Mouse (Mus musculus) ovary, adult 18-20 months (tissue): ENCODE data around the gene Olfr1324.
"Not testable (repeated sequence)": the region's sequence is repeated elsewhere in the genome, so short reads cannot be mapped to it uniquely, and the experiment has no call there.

Experiments used
- DNase-seq: peaks from one replicate; pipeline ENCODE4 v3.0.0; 2022; ENCODE audit warnings: low spot score, mixed read lengths

Gene Olfr1324

DNA sequence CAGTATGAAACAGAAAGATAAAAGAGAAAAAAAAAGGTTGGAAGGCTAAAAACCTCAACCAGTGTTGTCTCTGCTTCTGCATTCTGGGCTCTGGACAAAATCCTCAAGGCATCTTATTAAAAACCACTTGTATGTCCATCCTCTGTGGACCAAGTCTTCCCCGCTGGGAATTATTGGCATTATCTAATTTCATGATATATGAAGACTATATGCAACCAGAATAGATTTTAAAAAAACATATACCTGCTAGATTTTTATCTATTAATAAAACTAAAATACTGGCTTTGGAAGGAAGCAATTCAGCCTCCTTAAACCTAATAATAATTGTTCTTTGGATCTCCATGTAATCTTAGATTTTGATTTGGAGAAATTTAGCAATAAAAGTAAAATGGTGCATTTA, at the start of gene Olfr1324:
TSS of gene Olfr1324 (minus strand) at position 101 of the 400 bp plus-strand sequence.
- DNase-seq: no peak

- DNase-seq: not testable (repeated sequence)
These were observed 42.0 kb upstream of the Olfr1324 start for GRCm38 (mm10) chrX:50470341-50470740.

DNA sequence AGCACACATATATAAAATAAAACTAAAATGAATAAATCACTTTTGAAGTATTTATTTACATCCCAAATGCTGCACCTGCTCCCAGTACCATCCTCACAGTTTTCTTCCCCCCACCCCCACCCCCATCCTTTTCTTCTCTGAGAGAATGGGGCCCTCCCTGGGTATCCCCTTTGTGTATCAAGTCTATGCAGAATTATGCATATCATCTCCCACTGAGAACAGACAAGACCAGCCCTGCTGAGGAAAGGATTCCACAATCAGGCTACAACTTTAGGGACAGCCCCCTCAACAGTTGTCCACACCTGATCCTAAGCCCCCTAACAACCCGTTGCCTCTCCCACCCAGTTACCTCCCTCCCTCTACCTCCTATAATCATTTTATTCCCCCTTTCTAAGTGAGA, 27.8 kb upstream of the Olfr1324 start:
- DNase-seq: no peak

DNA sequence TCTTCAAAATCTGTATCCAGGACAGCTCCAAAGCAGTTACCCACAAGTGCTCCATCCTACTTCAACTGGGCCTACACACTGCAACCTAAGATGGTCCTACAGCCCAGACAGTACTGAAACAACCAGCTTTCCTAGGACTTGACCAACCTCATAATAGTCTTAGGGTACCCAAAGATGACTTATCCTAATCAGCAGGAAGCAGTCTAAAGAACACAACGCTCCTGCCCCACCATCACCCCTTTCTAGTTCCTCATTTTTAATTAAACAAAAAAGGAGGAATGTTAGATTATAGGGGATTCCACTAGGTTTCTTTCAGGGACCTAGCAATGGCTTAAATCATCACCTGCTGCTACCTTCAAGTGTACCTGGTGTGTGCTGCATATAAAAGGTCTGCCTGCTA, 15.1 kb upstream of the Olfr1324 start:
- DNase-seq: no peak

GRCm38 (mm10) chrX:50442696-50443095, 14.4 kb upstream of the Olfr1324 start:
- DNase-seq: no peak

DNA sequence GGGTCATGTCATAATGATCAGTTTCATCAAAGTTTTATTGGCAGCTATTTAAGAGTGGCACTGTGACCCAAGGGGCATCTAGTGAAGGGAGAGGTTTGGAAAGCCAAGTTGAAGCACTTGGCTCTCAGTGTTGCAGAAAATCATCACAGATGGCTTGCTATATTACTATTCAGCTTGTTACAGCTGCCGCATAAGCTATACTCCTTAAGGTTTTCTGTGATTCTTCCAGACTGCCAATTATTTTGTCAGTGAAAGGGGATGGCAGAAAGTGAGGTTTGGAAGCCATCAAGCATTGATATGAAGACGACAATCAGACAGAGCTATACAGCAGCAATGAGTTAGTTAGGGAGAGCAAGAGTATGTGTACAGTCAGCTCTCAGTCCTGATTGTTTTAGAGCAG, 4.2 kb upstream of the Olfr1324 start:
- DNase-seq: no peak

- no peak for DNase-seq
These were observed 478 bp downstream of the Olfr1324 start for GRCm38 (mm10) chrX:50427712-50428328.

DNA sequence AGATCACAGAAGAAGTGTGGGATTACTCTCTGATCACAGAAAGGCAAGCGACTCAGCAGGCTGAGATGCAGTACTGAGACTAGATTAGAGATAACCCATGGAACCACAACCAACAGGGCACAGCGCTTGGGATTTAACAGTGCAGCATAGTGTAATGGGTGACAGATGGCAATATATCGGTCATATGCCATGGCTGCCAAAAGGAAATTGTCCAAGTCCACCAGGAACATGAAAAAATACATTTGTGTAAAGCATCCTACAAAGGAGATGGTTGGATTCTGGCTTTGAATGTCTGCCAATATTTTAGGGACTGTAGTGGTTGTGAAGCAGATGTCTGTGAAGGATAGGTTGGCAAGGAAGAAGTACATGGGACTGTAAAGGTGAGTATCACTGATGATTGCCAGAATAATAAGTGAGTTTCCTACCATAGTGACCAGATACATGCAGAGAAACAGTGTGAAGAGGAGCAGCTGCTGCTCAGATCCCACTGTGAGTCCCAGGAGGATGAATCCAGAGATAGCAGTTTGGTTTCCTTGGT, 2.3 kb downstream of the Olfr1324 start:
- no peak for DNase-seq

- DNase-seq: not testable (repeated sequence)
These were observed 17.9 kb downstream of the Olfr1324 start for GRCm38 (mm10) chrX:50410361-50410760.

- not testable (repeated sequence) for DNase-seq
These were observed 37.7 kb downstream of the Olfr1324 start for GRCm38 (mm10) chrX:50390616-50391015.

DNA sequence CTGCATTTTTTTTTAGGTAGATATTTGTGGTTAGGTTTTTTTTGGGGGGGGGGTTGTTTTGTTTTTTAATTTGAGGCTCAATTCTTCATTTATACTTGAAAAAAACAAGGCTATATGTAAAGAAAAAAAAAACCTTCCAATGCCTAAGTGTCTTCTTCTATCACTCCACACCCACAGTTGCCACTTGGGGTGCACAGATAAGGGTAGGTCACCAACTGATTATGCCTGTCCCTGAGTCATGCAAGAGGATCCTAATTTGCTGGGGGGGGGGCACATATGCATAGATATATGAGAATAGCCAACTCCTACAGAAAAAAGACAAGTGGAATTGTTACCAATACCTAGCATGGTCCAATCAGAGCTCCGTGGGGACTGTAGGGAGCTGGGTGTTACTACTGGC, 53.3 kb downstream of the Olfr1324 start:
- DNase-seq: no peak
